In genomic region chr1:43399602-43400216, GRCm38 (mm10) we compare ENCODE assay signal across 26 mouse cellular contexts. TPM values are rescaled to one million over a fixed set of nuclear protein-coding genes. Genes with fewer than 3 reads are reported as not detected.
DNase-seq lines count a peak whose midpoint lies in the region; ATAC-seq and TF ChIP-seq lines count a peak whose summit lies in the region.
"Had no signal": no experiment of that assay in that cellular context is flagged by ENCODE, and none has a peak within 500 bp of the region (broad histone marks: within the 10 kb centered on the region; RNA-seq: fewer than 3 reads in every experiment).

No protein-coding gene starts in this region.

- peaks cover 0 to 4% of the 10 kb centered on the region in 2 experiments; a peak in 2 of 4 replicates for H3K36me3 ChIP-seq in MEL (ENCODE audit: control insufficient read depth in 1 of 2, insufficient read depth in 2 of 2, low read length in 2 of 2)
- H3K36me3 ChIP-seq in intestine, postnatal 0 days (ENCODE audit: control insufficient read depth, insufficient read depth), result no peaks in the 10 kb centered on the region
- no peaks in the 10 kb centered on the region for H3K36me3 ChIP-seq in liver, embryonic 14.5 days (replicated peaks; ENCODE audit: control insufficient read depth, insufficient read depth, low read depth)
- H3K36me3 ChIP-seq in forebrain, embryonic 15.5 days, result no peaks in the 10 kb centered on the region
- H3K36me3 ChIP-seq: embryonic facial prominence, embryonic 10.5 days; embryonic facial prominence, embryonic 15.5 days; midbrain, embryonic 13.5 days; neural tube, embryonic 13.5 days had no signal

- TF ChIP-seq EP300 in MEL (IDR thresholded peaks at IDR 0.05; ENCODE audit: low read depth in 1 of 2, low read length in 2 of 2), result peak; percentile 45 to 46; a peak in 2 of 4 replicates
- peak; percentile 63 for TF ChIP-seq EP300 in liver, embryonic 14.5 days (IDR thresholded peaks at IDR 0.05; ENCODE audit: low read depth)

- WGBS in intestine, postnatal 0 days, result 45% methylated on average over 8 of the region's 8 CpGs
- 6% methylated on average over 8 of the region's 8 CpGs for WGBS in liver, embryonic 14.5 days (ENCODE audit: insufficient replicate concordance)
- 88% methylated on average over 8 of the region's 8 CpGs for WGBS in forebrain, embryonic 15.5 days

- TF ChIP-seq POLR2A in MEL (IDR thresholded peaks at IDR 0.05; ENCODE audit: control insufficient read depth in 1 of 2, insufficient read depth in 1 of 2, low read depth in 1 of 2, low read length in 2 of 2, poor library complexity in 1 of 2), result no peak

- H3K9me3 ChIP-seq in MEL (replicated peaks; ENCODE audit: insufficient read depth, low read length), result no peaks in the 10 kb centered on the region
- H3K9me3 ChIP-seq in intestine, postnatal 0 days (ENCODE audit: control insufficient read depth), result no peaks in the 10 kb centered on the region
- H3K9me3 ChIP-seq in liver, embryonic 14.5 days (ENCODE audit: control insufficient read depth, low read length), result no peaks in the 10 kb centered on the region
- H3K9me3 ChIP-seq in forebrain, embryonic 15.5 days, result no peaks in the 10 kb centered on the region
- H3K9me3 ChIP-seq: embryonic facial prominence, embryonic 10.5 days; embryonic facial prominence, embryonic 15.5 days; forebrain, embryonic 13.5 days; megakaryocyte, embryonic 14.5 days; midbrain, embryonic 13.5 days; neural tube, embryonic 13.5 days had no signal

- no peak overlapping the region for H3K27ac ChIP-seq in MEL (ENCODE audit: control insufficient read depth, low read depth, low read length)
- H3K27ac ChIP-seq in intestine, postnatal 0 days (ENCODE audit: low read depth, low read length), result no peak overlapping the region
- H3K27ac ChIP-seq in liver, embryonic 14.5 days, result peak overlapping the region; percentile 33
- H3K27ac ChIP-seq in forebrain, embryonic 15.5 days (replicated peaks), result no peak overlapping the region
- H3K27ac ChIP-seq: embryonic facial prominence, embryonic 10.5 days; embryonic facial prominence, embryonic 15.5 days; forebrain, embryonic 13.5 days; hindbrain, embryonic 14.5 days; midbrain, embryonic 13.5 days; neural tube, embryonic 13.5 days had no signal

- H3K4me3 ChIP-seq in MEL (ENCODE audit: control insufficient read depth in 1 of 2, insufficient read depth in 1 of 2, low read depth in 2 of 2, low read length in 2 of 2), result no peak overlapping the region
- H3K4me3 ChIP-seq in intestine, postnatal 0 days (ENCODE audit: low read depth, low read length), result no peak overlapping the region
- no peak overlapping the region for H3K4me3 ChIP-seq in liver, embryonic 14.5 days (ENCODE audit: insufficient read depth in 1 of 2, low read depth in 2 of 2, low read length in 2 of 2)
- H3K4me3 ChIP-seq in forebrain, embryonic 15.5 days, result no peak overlapping the region
- H3K4me3 ChIP-seq: embryonic facial prominence, embryonic 10.5 days; embryonic facial prominence, embryonic 15.5 days; forebrain, embryonic 13.5 days; megakaryocyte, embryonic 14.5 days; midbrain, embryonic 13.5 days; neural tube, embryonic 13.5 days had no signal

- peaks cover 0 to 7% of the 10 kb centered on the region in 2 experiments; a peak in 2 of 4 replicates for H3K4me1 ChIP-seq in MEL (ENCODE audit: control insufficient read depth in 1 of 2, insufficient read depth in 2 of 2, low read length in 2 of 2)
- H3K4me1 ChIP-seq in intestine, postnatal 0 days (replicated peaks; ENCODE audit: control insufficient read depth, insufficient read depth, low read length), result no peaks in the 10 kb centered on the region
- peaks cover 14 to 25% of the 10 kb centered on the region in 2 experiments for H3K4me1 ChIP-seq in liver, embryonic 14.5 days (replicated peaks; ENCODE audit: control insufficient read depth in 2 of 2, insufficient read depth in 2 of 2, low read length in 1 of 2)
- H3K4me1 ChIP-seq in forebrain, embryonic 15.5 days, result no peaks in the 10 kb centered on the region
- H3K4me1 ChIP-seq: embryonic facial prominence, embryonic 15.5 days; forebrain, embryonic 13.5 days; midbrain, embryonic 13.5 days had no signal

- TF ChIP-seq CTCF in MEL (IDR thresholded peaks at IDR 0.05 in 2 of 3, conservative IDR thresholded peaks at IDR 0.05 in 1 of 3; ENCODE audit: control insufficient read depth in 1 of 3, insufficient read depth in 1 of 3, low read depth in 2 of 3, low read length in 3 of 3, poor library complexity in 1 of 3, severe bottlenecking in 1 of 3), result no peak
- TF ChIP-seq CTCF in intestine, postnatal 0 days (IDR thresholded peaks at IDR 0.05; ENCODE audit: low read depth), result no peak
- no peak for TF ChIP-seq CTCF in liver, embryonic 14.5 days (IDR thresholded peaks at IDR 0.05; ENCODE audit: low read depth)

- H3K79me2 ChIP-seq in MEL (ENCODE audit: control insufficient read depth, insufficient read depth, low read length, poor library complexity), result no peaks in the 10 kb centered on the region

- peak; percentile 37 for DNase-seq in MEL (ENCODE audit: low read depth, low spot score)
- DNase-seq in liver, embryonic 14.5 days (ENCODE audit: low read depth in 3 of 3, low spot score in 3 of 3), result no peak
- no peak for DNase-seq in urinary bladder, postnatal 4 days (ENCODE audit: low spot score in 2 of 2)
- DNase-seq in ovary, adult 18-20 months (ENCODE audit: low spot score), result no peak
- DNase-seq: adrenal gland, adult 8-10 months; cerebellum, adult 8-10 months; cerebellum, postnatal 25 days; gastrocnemius, postnatal 25 days; heart, adult 18-20 months; heart, postnatal 4 days; kidney, adult 9 months; kidney, postnatal 10 days; lung, postnatal 36 days; thymus, postnatal 4 days had no signal

- TF ChIP-seq RAD21 in MEL (IDR thresholded peaks at IDR 0.05; ENCODE audit: low read depth, low read length), result no peak

- H3K9ac ChIP-seq in MEL (ENCODE audit: control insufficient read depth, low read depth, low read length, poor library complexity, severe bottlenecking), result no peak overlapping the region
- H3K9ac ChIP-seq in intestine, postnatal 0 days (ENCODE audit: low read depth, low read length), result no peak overlapping the region
- no peak overlapping the region for H3K9ac ChIP-seq in liver, embryonic 14.5 days (replicated peaks)
- H3K9ac ChIP-seq in forebrain, embryonic 15.5 days (replicated peaks), result no peak overlapping the region
- H3K9ac ChIP-seq: embryonic facial prominence, embryonic 15.5 days; forebrain, embryonic 13.5 days; hindbrain, embryonic 14.5 days; midbrain, embryonic 13.5 days; neural tube, embryonic 13.5 days had no signal

- no peaks in the 10 kb centered on the region for H3K27me3 ChIP-seq in MEL (ENCODE audit: control insufficient read depth in 1 of 2, insufficient read depth in 2 of 2, low read length in 2 of 2)
- no peaks in the 10 kb centered on the region for H3K27me3 ChIP-seq in intestine, postnatal 0 days (replicated peaks; ENCODE audit: control insufficient read depth, insufficient read depth, low read length)
- no peaks in the 10 kb centered on the region for H3K27me3 ChIP-seq in liver, embryonic 14.5 days (ENCODE audit: control insufficient read depth, insufficient read depth, low read length)
- H3K27me3 ChIP-seq in forebrain, embryonic 15.5 days, result no peaks in the 10 kb centered on the region
- H3K27me3 ChIP-seq: embryonic facial prominence, embryonic 15.5 days; forebrain, embryonic 13.5 days; midbrain, embryonic 13.5 days; neural tube, embryonic 13.5 days had no signal

- H3K4me2 ChIP-seq in intestine, postnatal 0 days (replicated peaks; ENCODE audit: low read depth), result no peak overlapping the region
- no peak overlapping the region for H3K4me2 ChIP-seq in liver, embryonic 14.5 days (ENCODE audit: low read depth)
- H3K4me2 ChIP-seq in forebrain, embryonic 15.5 days (replicated peaks), result no peak overlapping the region
- H3K4me2 ChIP-seq: embryonic facial prominence, embryonic 15.5 days; forebrain, embryonic 13.5 days; heart, embryonic 11.5 days; hindbrain, embryonic 14.5 days; midbrain, embryonic 13.5 days; neural tube, embryonic 13.5 days had no signal

- ATAC-seq in intestine, postnatal 0 days, result peak; percentile 78
- ATAC-seq in liver, embryonic 14.5 days (ENCODE audit: insufficient read depth), result peak; percentile 88
- ATAC-seq in megakaryocyte-erythroid progenitor cell, adult 5-6 weeks (replicated peaks; ENCODE audit: low FRiP score, low TSS enrichment, poor library complexity, severe bottlenecking), result peak; percentile 71
- no peak for ATAC-seq in forebrain, embryonic 15.5 days (replicated peaks)
- ATAC-seq: CD4-positive, CD25-positive, alpha-beta regulatory T cell, adult 4 months; forebrain, embryonic 13.5 days; midbrain, embryonic 13.5 days had no signal

TF ChIP-seq in MEL, 35 proteins besides CTCF, POLR2A, EP300 and RAD21:
- peak; percentile 63; the same call in 1 of the 2 replicates for TF ChIP-seq ZNF384 (IDR thresholded peaks at IDR 0.05; ENCODE audit: low read depth, low read length)
- peak; percentile 41; the same call in 1 of the 2 replicates for TF ChIP-seq MYB (IDR thresholded peaks at IDR 0.05; ENCODE audit: low read depth, low read length)
- no peak for TF ChIP-seq BHLHE40 (IDR thresholded peaks at IDR 0.05; ENCODE audit: borderline replicate concordance, low read depth, low read length)

RNA-seq across cellular contexts. Expression of gene Nck2, which starts 44.7 kb away (rescaled TPM):
- total RNA-seq in MEL (2012; rRNA removed), result 9.2 and 9.4 TPM in 2 replicates
- polyA plus RNA-seq in MEL (2012; ENCODE audit: insufficient read depth in 1 of 2, insufficient read length in 2 of 2, low read depth in 1 of 2, low replicate concordance in 2 of 2, missing spikeins in 1 of 2), result 10 to 100 TPM in 1 of 2 experiments, not detected in 1; 12.4 TPM
- 17.0 and 17.1 TPM in 2 replicates for polyA plus RNA-seq in intestine, postnatal 0 days (2015; fragmentation: Nextera tagmentation; extraction: Ambion mirVana)
- polyA plus RNA-seq in liver, embryonic 14.5 days (2012; rRNA removed), result 8.4 and 9.2 TPM in 2 replicates
- 9.0 and 10.5 TPM in 2 replicates for polyA plus RNA-seq in liver, embryonic 14.5 days (2014; fragmentation: Nextera tagmentation; extraction: Ambion mirVana)
- 19.5 and 26.8 TPM in 2 replicates for total RNA-seq in megakaryocyte-erythroid progenitor cell, adult 5-6 weeks (2014; fragmentation: Nextera tagmentation)
- 20.2 and 32.8 TPM in 2 replicates for total RNA-seq in megakaryocyte-erythroid progenitor cell, adult 5-6 weeks (2017)
- polyA plus RNA-seq in forebrain, embryonic 15.5 days (2015; fragmentation: Nextera tagmentation; extraction: Ambion mirVana), result 53.3 and 60.2 TPM in 2 replicates
